Mouse (Mus musculus): ENCODE data around the gene Hipk1. TPM values are rescaled to one million over a fixed set of nuclear protein-coding genes. Genes with fewer than 3 reads are reported as not detected.

Hipk1 gene
- polyA plus RNA-seq, 2 experiments = 16.6 to 27.3 TPM

GRCm38 (mm10) chr3:103755351-103755750 is 36.0 kb downstream of the Hipk1 start:
- Histone ChIP-seq H3K4me1 (ENCODE audit: control insufficient read depth, insufficient read depth, low read length) (no peaks in the 10 kb centered on the region), H3K4me3 (replicated peaks; ENCODE audit: low read length) (no peak overlapping the region), H3K9me3 (ENCODE audit: control insufficient read depth, low read length) (no peaks in the 10 kb centered on the region), H3K9ac (ENCODE audit: low read depth, low read length, severe bottlenecking) (no peak overlapping the region), H3K27ac (replicated peaks; ENCODE audit: low read depth, low read length) (no peak overlapping the region), H3K27me3 (ENCODE audit: control insufficient read depth, insufficient read depth, low read length) (no peaks in the 10 kb centered on the region), H3K36me3 (ENCODE audit: control insufficient read depth, insufficient read depth, low read length) (peaks cover 84% of the 10 kb centered on the region), H3K4me2 (replicated peaks; ENCODE audit: low read depth, low read length, severe bottlenecking) (no peak overlapping the region)
- ATAC-seq (ENCODE audit: low FRiP score, low read depth) (no peak), DNase-seq (ENCODE audit: low spot score) (no peak)
- WGBS = 84% methylated on average over 3 of the region's 3 CpGs
- TF ChIP-seq POLR2A (IDR thresholded peaks at IDR 0.05; ENCODE audit: borderline replicate concordance, extremely low read depth, insufficient read depth, insufficient read length) = no peak

GRCm38 (mm10) chr3:103751558-103751957 is 39.8 kb downstream of the Hipk1 start:
- H3K27me3 ChIP-seq (ENCODE audit: control insufficient read depth, insufficient read depth, low read length) = no peaks in the 10 kb centered on the region
- no peaks in the 10 kb centered on the region for H3K4me1 ChIP-seq (ENCODE audit: control insufficient read depth, insufficient read depth, low read length)
- 91% methylated on average over 2 of the region's 2 CpGs for WGBS
- no peak for TF ChIP-seq POLR2A (IDR thresholded peaks at IDR 0.05; ENCODE audit: borderline replicate concordance, extremely low read depth, insufficient read depth, insufficient read length)
- ATAC-seq (ENCODE audit: low FRiP score, low read depth) (no peak), DNase-seq (ENCODE audit: low spot score) (no peak)
- H3K36me3 ChIP-seq (ENCODE audit: control insufficient read depth, insufficient read depth, low read length) = peaks cover 88% of the 10 kb centered on the region
- no peaks in the 10 kb centered on the region for H3K9me3 ChIP-seq (ENCODE audit: control insufficient read depth, low read length)
- H3K4me2 ChIP-seq (replicated peaks; ENCODE audit: low read depth, low read length, severe bottlenecking) = no peak overlapping the region
- H3K27ac ChIP-seq (replicated peaks; ENCODE audit: low read depth, low read length) = no peak overlapping the region
- no peak overlapping the region for H3K9ac ChIP-seq (ENCODE audit: low read depth, low read length, severe bottlenecking)
- no peak overlapping the region for H3K4me3 ChIP-seq (replicated peaks; ENCODE audit: low read length)

GRCm38 (mm10) chr3:103746711-103747110 is 44.7 kb downstream of the Hipk1 start:
- no peaks in the 10 kb centered on the region for H3K4me1 ChIP-seq (ENCODE audit: control insufficient read depth, insufficient read depth, low read length)
- H3K27ac ChIP-seq (replicated peaks; ENCODE audit: low read depth, low read length) = no peak overlapping the region
- no peak for DNase-seq (ENCODE audit: low spot score)
- H3K4me3 ChIP-seq (replicated peaks; ENCODE audit: low read length) = no peak overlapping the region
- ATAC-seq (ENCODE audit: low FRiP score, low read depth) = no peak
- peaks cover 83% of the 10 kb centered on the region for H3K36me3 ChIP-seq (ENCODE audit: control insufficient read depth, insufficient read depth, low read length)
- H3K27me3 ChIP-seq (ENCODE audit: control insufficient read depth, insufficient read depth, low read length) = no peaks in the 10 kb centered on the region
- no peak overlapping the region for H3K9ac ChIP-seq (ENCODE audit: low read depth, low read length, severe bottlenecking)
- no peak for TF ChIP-seq POLR2A (IDR thresholded peaks at IDR 0.05; ENCODE audit: borderline replicate concordance, extremely low read depth, insufficient read depth, insufficient read length)
- WGBS = 86% methylated on average over 5 of the region's 5 CpGs
- no peak overlapping the region for H3K4me2 ChIP-seq (replicated peaks; ENCODE audit: low read depth, low read length, severe bottlenecking)
- H3K9me3 ChIP-seq (ENCODE audit: control insufficient read depth, low read length) = no peaks in the 10 kb centered on the region

- no peaks in the 10 kb centered on the region for H3K4me1 ChIP-seq (ENCODE audit: control insufficient read depth, insufficient read depth, low read length)
- no peak overlapping the region for H3K4me2 ChIP-seq (replicated peaks; ENCODE audit: low read depth, low read length, severe bottlenecking)
- no peaks in the 10 kb centered on the region for H3K9me3 ChIP-seq (ENCODE audit: control insufficient read depth, low read length)
- H3K27me3 ChIP-seq (ENCODE audit: control insufficient read depth, insufficient read depth, low read length) = no peaks in the 10 kb centered on the region
- H3K4me3 ChIP-seq (replicated peaks; ENCODE audit: low read length) = no peak overlapping the region
- no peak overlapping the region for H3K27ac ChIP-seq (replicated peaks; ENCODE audit: low read depth, low read length)
- 85% methylated on average over 14 of the region's 14 CpGs for WGBS
- no peak overlapping the region for H3K9ac ChIP-seq (ENCODE audit: low read depth, low read length, severe bottlenecking)
- no peak for TF ChIP-seq POLR2A (IDR thresholded peaks at IDR 0.05; ENCODE audit: borderline replicate concordance, extremely low read depth, insufficient read depth, insufficient read length)
- no peak for DNase-seq (ENCODE audit: low spot score)
- peaks cover 72% of the 10 kb centered on the region for H3K36me3 ChIP-seq (ENCODE audit: control insufficient read depth, insufficient read depth, low read length)
- no peak for ATAC-seq (ENCODE audit: low FRiP score, low read depth)
Observed at GRCm38 (mm10) chr3:103745001-103745770, 46.2 kb downstream of the Hipk1 start.

GRCm38 (mm10) chr3:103743208-103743607 is 48.2 kb downstream of the Hipk1 start:
- peaks cover 5% of the 10 kb centered on the region; the same call in 1 of the 2 replicates for H3K4me1 ChIP-seq (ENCODE audit: control insufficient read depth, insufficient read depth, low read length)
- H3K4me3 ChIP-seq (replicated peaks; ENCODE audit: low read length) = no peak overlapping the region
- peaks cover 52% of the 10 kb centered on the region for H3K36me3 ChIP-seq (ENCODE audit: control insufficient read depth, insufficient read depth, low read length)
- WGBS = 73% methylated on average over 6 of the region's 6 CpGs
- no peaks in the 10 kb centered on the region for H3K27me3 ChIP-seq (ENCODE audit: control insufficient read depth, insufficient read depth, low read length)
- no peaks in the 10 kb centered on the region for H3K9me3 ChIP-seq (ENCODE audit: control insufficient read depth, low read length)
- no peak overlapping the region for H3K9ac ChIP-seq (ENCODE audit: low read depth, low read length, severe bottlenecking)
- TF ChIP-seq POLR2A (IDR thresholded peaks at IDR 0.05; ENCODE audit: borderline replicate concordance, extremely low read depth, insufficient read depth, insufficient read length) = no peak
- DNase-seq (ENCODE audit: low spot score) (no peak), ATAC-seq (ENCODE audit: low FRiP score, low read depth) (no peak)
- no peak overlapping the region for H3K4me2 ChIP-seq (replicated peaks; ENCODE audit: low read depth, low read length, severe bottlenecking)
- H3K27ac ChIP-seq (replicated peaks; ENCODE audit: low read depth, low read length) = no peak overlapping the region
